Mouse (Mus musculus): ENCODE data around the gene Rnf144a.

DNA sequence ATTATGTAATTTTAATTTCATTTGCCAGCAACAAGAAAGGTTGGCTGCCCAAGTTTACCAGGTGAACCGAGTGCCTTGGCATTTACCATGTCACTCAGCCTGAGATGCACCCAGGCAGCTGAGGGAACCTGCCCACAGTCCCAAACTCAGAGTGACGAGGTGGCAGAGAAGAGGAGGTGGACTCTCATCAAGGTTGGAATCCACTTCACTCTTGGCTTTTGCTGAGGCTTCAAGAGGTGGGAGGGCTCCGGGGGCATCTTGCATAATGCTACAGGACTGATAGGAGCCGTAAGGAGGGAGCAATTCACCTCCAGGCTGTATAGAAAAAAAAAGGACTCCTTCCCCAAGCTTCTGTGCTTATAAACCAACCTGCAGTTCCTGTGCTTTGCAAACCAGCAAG, 48.7 kb downstream of the Rnf144a start:
- no peak for TF ChIP-seq POLR2A (IDR thresholded peaks at IDR 0.05; ENCODE audit: borderline replicate concordance, low read depth, low read length)
- TF ChIP-seq CTCF (IDR thresholded peaks at IDR 0.05; ENCODE audit: low read depth, low read length): no peak
